Mouse (Mus musculus) bone marrow macrophage, adult 2 months (primary cell): Measurements from ENCODE around the gene Nav2.

Experiments
- CTCF ChIP-seq: IDR thresholded peaks from 2 replicates; pipeline ENCODE4 v1.5.1; 2012; ENCODE audit warnings: low read depth, mild to moderate bottlenecking, low read length, moderate library complexity
- POLR2A ChIP-seq: IDR thresholded peaks from 2 replicates; pipeline ENCODE4 v1.6.1; 2012; ENCODE audit warnings: mild to moderate bottlenecking, low read depth, low read length, borderline replicate concordance

GRCm38 (mm10) chr7:49468492-49469205, 560.1 kb downstream of the Nav2 start:
- no peak for TF ChIP-seq CTCF
- TF ChIP-seq POLR2A: no peak
